Mouse (Mus musculus): ENCODE data around the gene Tmem106a.
"Not testable (repeated sequence)": the region's sequence is repeated elsewhere in the genome, so short reads cannot be mapped to it uniquely, and the experiment has no call there.

The Tmem106a gene

GRCm38 (mm10) chr11:101582054-101583035 lies at the start of gene Tmem106a:
TSS of gene Tmem106a (plus strand) at chr11:101582242.
- peak in 1 of 2 experiments; percentile 9 for DNase-seq

- no peak for DNase-seq
These were observed 38.5 kb upstream of the Tmem106a start for GRCm38 (mm10) chr11:101543533-101543932.

- DNase-seq, result no peak
These were observed 37.9 kb upstream of the Tmem106a start for GRCm38 (mm10) chr11:101544132-101544531.

DNA sequence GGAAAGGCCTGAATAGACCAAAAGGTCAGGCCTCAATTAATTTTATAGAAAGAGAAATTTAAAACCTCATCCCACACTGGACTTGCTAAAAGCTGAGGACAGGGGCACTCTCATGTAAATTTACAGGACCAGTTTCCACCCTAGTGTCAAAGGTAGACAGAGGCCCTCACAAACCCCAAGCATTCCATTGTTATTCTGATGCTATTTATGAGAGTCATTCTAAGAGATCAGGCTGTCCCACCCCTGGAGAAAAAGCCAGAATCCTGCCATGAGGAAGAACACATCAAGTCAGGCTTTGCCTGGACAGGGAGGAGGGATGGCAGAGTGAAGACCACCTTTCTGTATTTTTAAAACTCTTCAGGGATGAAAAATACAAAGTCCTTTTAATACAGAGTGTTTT lies 33.5 kb upstream of the Tmem106a start:
- no peak for DNase-seq

GRCm38 (mm10) chr11:101551751-101552475 lies 30.1 kb upstream of the Tmem106a start, which contains the start of the genes Brca1 and Nbr1:
TSS of gene Brca1 (minus strand) at chr11:101551955.
TSS of gene Nbr1 (plus strand) at chr11:101552149.
- DNase-seq, result peak; percentile 88 to 90

DNA sequence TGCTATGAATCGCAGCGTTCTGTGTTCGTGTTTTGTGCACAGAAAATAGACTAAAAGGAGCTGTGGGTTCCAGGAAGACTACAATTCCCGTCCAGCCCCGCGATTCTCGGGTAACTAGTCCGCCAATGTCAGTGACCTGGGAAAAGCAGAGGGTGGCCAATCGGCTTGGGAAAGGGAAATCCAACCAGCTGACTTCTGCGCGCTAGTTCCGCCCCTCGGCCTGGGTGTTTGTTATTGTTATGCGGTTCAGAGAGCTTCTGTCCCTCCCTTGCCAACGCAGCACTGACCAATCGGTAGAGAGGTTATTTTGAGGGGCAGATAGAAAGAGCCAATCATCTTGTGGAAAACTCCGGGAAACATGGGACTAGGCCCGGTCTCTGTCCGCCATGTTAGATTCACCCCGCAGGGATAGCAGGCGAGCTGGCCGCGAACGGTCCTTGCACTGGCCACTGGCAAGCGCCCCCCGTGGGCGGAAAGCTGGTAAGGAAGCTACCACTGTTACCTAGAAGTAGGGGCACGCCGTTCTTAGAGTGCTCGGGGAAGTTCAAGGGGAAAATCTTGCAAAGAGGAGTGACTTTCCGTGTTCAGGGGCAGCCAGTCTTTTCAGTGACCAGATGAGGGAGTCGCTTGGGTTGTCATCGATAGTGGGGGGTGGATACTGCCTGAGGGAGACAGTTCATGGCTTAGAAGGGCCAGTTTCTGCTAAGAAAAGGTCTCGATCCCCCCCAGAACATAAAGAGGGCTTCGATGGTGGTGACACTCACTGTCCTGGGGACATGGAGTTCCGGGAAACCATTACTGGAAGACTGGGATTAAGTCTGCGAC lies 29.4 kb upstream of the Tmem106a start:
- peak; percentile 94 to 99 for DNase-seq

- DNase-seq, result no peak
These were observed 28.6 kb upstream of the Tmem106a start for GRCm38 (mm10) chr11:101553354-101553930.

DNA sequence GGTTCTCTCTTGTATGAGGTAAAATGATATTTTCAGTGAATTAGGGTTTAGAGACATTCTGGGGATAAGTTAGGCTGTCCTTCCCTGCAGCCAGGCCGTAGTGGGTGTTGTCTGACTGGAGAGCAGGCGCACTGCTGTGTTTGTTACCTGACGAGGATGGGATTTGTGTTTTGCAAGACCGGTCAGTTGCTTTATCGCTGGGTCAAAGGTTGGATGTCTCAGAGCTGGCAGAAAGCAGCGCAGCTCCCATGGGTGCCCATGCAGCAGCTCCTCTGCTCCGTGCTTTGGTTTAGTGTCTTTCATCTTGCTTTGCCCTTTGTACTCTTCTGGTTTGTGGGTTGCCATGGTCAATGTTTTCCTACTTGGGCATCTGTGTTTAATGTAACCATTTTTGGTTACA lies 25.5 kb upstream of the Tmem106a start:
- no peak for DNase-seq

GRCm38 (mm10) chr11:101556954-101557353 lies 25.1 kb upstream of the Tmem106a start:
- no peak for DNase-seq

GRCm38 (mm10) chr11:101562391-101562790 lies 19.7 kb upstream of the Tmem106a start:
- DNase-seq, result peak; percentile 37 to 38

- DNase-seq, result no peak
These were observed 13.6 kb upstream of the Tmem106a start for GRCm38 (mm10) chr11:101568421-101568820.

DNA sequence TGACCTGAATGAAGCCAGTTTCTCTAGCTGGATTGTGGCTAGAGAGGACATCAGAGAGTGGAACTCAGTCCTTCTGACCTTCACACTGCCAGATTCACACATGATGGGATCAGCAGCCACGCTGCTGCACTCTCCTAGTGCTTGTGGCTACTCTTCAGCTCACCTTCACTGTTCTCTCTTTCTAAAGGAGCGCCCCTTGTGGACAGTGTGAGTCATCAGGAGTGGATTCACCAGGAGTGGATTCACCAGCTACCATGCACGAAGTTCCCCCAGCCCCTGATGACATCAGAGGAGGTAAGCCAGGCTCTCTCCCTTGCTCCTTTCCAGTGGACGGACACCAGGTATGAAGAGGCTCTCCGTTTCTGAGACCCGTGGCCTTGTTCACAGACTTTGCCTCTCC lies 5.9 kb upstream of the Tmem106a start:
- no peak for DNase-seq

GRCm38 (mm10) chr11:101581081-101581764 lies 819 bp upstream of the Tmem106a start:
- DNase-seq, result no peak

DNA sequence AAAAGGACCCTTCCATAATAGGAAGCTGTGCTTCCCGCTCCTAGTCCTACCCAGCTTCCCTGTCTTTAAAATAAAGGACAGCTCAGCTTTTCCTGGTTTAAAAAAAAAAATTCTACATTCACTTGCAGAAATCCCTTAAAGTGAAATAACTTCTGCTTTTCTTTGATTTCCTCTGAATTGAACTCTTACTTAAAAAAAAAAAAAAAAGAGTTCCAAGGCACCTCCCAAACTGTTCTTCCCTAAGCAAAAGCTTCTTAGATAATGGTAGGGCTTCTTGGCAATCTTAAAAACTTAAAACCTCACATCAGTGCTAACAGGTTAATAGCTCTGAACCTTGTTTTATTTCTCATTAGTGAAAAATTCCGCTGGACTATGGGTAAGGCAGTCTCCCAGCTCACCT lies 1.2 kb downstream of the Tmem106a start:
- no peak for DNase-seq

DNA sequence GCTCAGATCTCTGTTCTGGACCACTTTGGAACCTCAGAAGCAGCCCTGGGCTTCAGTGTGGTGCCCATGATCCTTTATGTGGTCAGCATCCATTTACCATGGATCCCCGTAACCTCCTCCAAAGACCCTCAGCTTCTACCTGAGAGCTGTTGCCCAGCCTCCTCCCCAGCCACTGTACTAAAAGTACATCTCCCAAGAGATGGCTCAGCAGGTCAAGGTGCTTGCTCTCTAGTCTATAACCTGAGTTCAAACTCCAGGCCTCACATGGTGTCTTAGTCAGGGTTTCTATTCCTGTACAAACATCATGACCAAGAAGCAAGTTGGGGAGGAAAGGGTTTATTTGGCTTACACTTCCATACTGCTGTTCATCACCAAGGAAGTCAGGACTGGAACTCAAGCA lies 3.0 kb downstream of the Tmem106a start:
- DNase-seq, result not testable (repeated sequence)

DNA sequence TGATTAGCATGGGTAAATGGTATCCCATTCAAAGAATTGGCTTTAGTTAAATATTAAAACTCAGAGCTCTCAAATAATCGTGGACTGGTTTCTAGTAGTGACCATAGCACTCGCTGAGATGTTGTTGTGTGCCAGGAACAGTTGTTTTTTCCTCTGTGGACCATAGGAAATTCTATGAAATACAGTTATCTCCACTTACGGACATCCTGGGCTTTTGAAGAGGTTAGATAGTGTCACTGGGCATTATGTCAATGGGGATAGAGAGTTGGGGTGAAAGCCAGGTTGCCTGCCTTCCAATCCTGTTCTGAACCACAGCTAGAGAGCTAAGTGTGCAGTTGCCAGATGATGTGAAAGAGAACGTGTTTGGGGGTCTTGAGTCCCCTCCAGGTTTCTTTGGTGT lies 3.8 kb downstream of the Tmem106a start:
- no peak for DNase-seq

- no peak for DNase-seq
These were observed 5.6 kb downstream of the Tmem106a start for GRCm38 (mm10) chr11:101587676-101588075.

DNA sequence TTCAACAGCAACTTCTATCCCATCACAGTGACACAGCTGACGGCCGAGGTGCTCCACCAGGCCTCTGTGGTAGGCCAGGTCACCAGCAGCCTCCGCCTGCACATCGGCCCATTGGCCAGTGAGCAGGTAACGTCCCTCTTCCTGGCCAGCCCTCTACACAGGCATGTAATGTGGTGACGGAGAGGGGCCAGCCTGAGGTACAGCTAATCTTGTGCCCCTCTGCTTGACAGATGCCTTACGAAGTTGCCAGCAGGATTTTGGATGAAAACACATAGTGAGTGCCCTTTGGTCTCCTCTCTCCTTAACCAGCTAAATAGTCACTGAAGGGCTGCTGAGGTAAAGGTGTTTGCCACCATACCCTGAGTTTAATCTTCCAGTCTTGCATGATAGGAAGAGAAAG lies 6.8 kb downstream of the Tmem106a start:
- DNase-seq, result no peak

- peak; percentile 47 to 61 for DNase-seq
These were observed 7.4 kb downstream of the Tmem106a start for GRCm38 (mm10) chr11:101589444-101589843.

GRCm38 (mm10) chr11:101589989-101590624 lies 8.1 kb downstream of the Tmem106a start:
- no peak for DNase-seq

- no peak for DNase-seq
These were observed 17.1 kb downstream of the Tmem106a start, which contains the start of gene Gm11634 for GRCm38 (mm10) chr11:101599156-101599555. TSS of gene Gm11634 (minus strand) at chr11:101599256.
